In the genomic region with DNA sequence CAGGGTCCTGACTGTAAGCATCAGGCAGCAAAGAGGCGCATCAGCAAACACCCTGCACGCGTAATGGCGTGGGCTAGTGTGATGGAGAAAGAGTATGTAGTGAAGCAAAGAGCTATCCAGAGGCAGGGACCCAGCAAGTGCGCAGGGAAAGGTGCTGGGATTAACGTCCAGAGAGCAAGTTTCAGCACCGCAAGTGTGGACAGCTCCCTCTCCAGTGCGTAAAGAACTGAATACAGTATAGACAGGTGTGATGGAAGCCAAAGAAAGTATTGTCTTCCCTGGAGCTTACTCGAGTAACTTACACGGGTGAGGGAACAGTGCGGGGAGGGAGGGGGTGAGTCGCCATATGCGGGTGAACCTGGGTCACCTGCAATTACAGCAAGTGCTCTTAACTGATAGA, we compare ENCODE assay signal across 10 mouse cellular contexts.
A peak's percentile ranks its signal among the peaks of the same experiment; 100 is the strongest.
DNase-seq lines count a peak whose midpoint lies in the region; ATAC-seq and TF ChIP-seq lines count a peak whose summit lies in the region.
"Had no signal": no experiment of that assay in that cellular context is flagged by ENCODE, and none has a peak within 500 bp of the region (broad histone marks: within the 10 kb centered on the region; RNA-seq: fewer than 3 reads in every experiment).

No protein-coding gene starts in this region.

- TF ChIP-seq POLR2A in heart, adult 2 months (IDR thresholded peaks at IDR 0.05; ENCODE audit: insufficient read depth, low read depth, low read length), result no peak

- peak; percentile 26 to 41 for DNase-seq in heart, postnatal 10 days
- DNase-seq in heart, adult 2 months, result no peak
- peak; percentile 76 for DNase-seq in ZHBTc4 (ENCODE audit: low read depth, low spot score)
- no peak for DNase-seq in right cerebral cortex, adult 18-20 months
- DNase-seq in c-Kit-positive CD71-positive TER-119-positive erythroid progenitor cells, embryonic 14.5 days (ENCODE audit: low spot score), result no peak
- DNase-seq: liver, embryonic 13.5 days had no signal

- no peak overlapping the region for H3K4me2 ChIP-seq in hindbrain, embryonic 15.5 days
- no peak overlapping the region for H3K4me2 ChIP-seq in midbrain, embryonic 12.5 days (replicated peaks)
- H3K4me2 ChIP-seq: embryonic facial prominence, embryonic 15.5 days; liver, embryonic 13.5 days had no signal

- no peaks in the 10 kb centered on the region for H3K27me3 ChIP-seq in heart, adult 2 months (ENCODE audit: control insufficient read depth, insufficient read depth, low read length)
- H3K27me3 ChIP-seq in hindbrain, embryonic 15.5 days, result no peaks in the 10 kb centered on the region
- 0 out of 2 replicates have a peak, but pooled peaks cover 10% of the 10 kb centered on the region for H3K27me3 ChIP-seq in midbrain, embryonic 12.5 days
- H3K27me3 ChIP-seq: embryonic facial prominence, embryonic 15.5 days; liver, embryonic 13.5 days had no signal

- H3K4me3 ChIP-seq in heart, adult 2 months, result no peak overlapping the region
- H3K4me3 ChIP-seq in hindbrain, embryonic 15.5 days, result no peak overlapping the region
- no peak overlapping the region for H3K4me3 ChIP-seq in midbrain, embryonic 12.5 days
- H3K4me3 ChIP-seq: embryonic facial prominence, embryonic 15.5 days; liver, embryonic 13.5 days had no signal

- H3K4me1 ChIP-seq in heart, adult 2 months (ENCODE audit: control insufficient read depth, insufficient read depth, low read length), result no peaks in the 10 kb centered on the region
- H3K4me1 ChIP-seq in hindbrain, embryonic 15.5 days (replicated peaks), result peaks cover 20% of the 10 kb centered on the region
- peaks cover 22% of the 10 kb centered on the region for H3K4me1 ChIP-seq in midbrain, embryonic 12.5 days
- H3K4me1 ChIP-seq: embryonic facial prominence, embryonic 15.5 days; liver, embryonic 13.5 days had no signal

- H3K9me3 ChIP-seq in hindbrain, embryonic 15.5 days, result no peaks in the 10 kb centered on the region
- no peaks in the 10 kb centered on the region for H3K9me3 ChIP-seq in midbrain, embryonic 12.5 days
- H3K9me3 ChIP-seq: embryonic facial prominence, embryonic 15.5 days; liver, embryonic 13.5 days had no signal

- no peak overlapping the region for H3K27ac ChIP-seq in heart, adult 2 months
- H3K27ac ChIP-seq in hindbrain, embryonic 15.5 days (replicated peaks), result peak overlapping the region; percentile 36; the same call in 1 of the 2 replicates
- 0 out of 2 replicates have a peak overlapping the region, but pooled peaks have one; percentile 54 for H3K27ac ChIP-seq in midbrain, embryonic 12.5 days (replicated peaks)
- H3K27ac ChIP-seq: embryonic facial prominence, embryonic 15.5 days; liver, embryonic 13.5 days had no signal

- H3K79me2 ChIP-seq in heart, adult 2 months (replicated peaks; ENCODE audit: control insufficient read depth, insufficient read depth, low read length), result no peaks in the 10 kb centered on the region

- no peaks in the 10 kb centered on the region for H3K36me3 ChIP-seq in heart, adult 2 months (ENCODE audit: control insufficient read depth, insufficient read depth, low read length)
- no peaks in the 10 kb centered on the region for H3K36me3 ChIP-seq in hindbrain, embryonic 15.5 days
- no peaks in the 10 kb centered on the region for H3K36me3 ChIP-seq in midbrain, embryonic 12.5 days
- H3K36me3 ChIP-seq: embryonic facial prominence, embryonic 15.5 days; liver, embryonic 13.5 days had no signal

- TF ChIP-seq CTCF in heart, adult 2 months (IDR thresholded peaks at IDR 0.05), result no peak

- no peak for TF ChIP-seq EP300 in heart, adult 2 months (IDR thresholded peaks at IDR 0.05; ENCODE audit: insufficient read depth, low read depth, low read length)

- 44% methylated on average over 13 of the region's 13 CpGs for WGBS in heart, adult 2 months
- WGBS in hindbrain, embryonic 15.5 days, result 43% methylated on average over 13 of the region's 13 CpGs
- 43% methylated on average over 13 of the region's 13 CpGs for WGBS in midbrain, embryonic 12.5 days

- intact Hi-C loops in heart, postnatal 10 days (cut with DNase I), result no loop called here
- intact Hi-C loops in heart, adult 2 months (cut with DNase I), result no loop called here

- ATAC-seq in hindbrain, embryonic 15.5 days (ENCODE audit: low FRiP score, low read depth), result no peak
- no peak; the same call in 1 of the 2 replicates for ATAC-seq in midbrain, embryonic 12.5 days (ENCODE audit: low FRiP score, low read depth)
- no peak for ATAC-seq in cerebellum, adult (ENCODE audit: insufficient number of reproducible peaks, low FRiP score, low TSS enrichment)

- H3K9ac ChIP-seq in heart, adult 2 months (ENCODE audit: low read depth, low read length), result no peak overlapping the region
- H3K9ac ChIP-seq in hindbrain, embryonic 15.5 days, result no peak overlapping the region
- no peak overlapping the region for H3K9ac ChIP-seq in midbrain, embryonic 12.5 days (replicated peaks)
- H3K9ac ChIP-seq: embryonic facial prominence, embryonic 15.5 days; liver, embryonic 13.5 days had no signal

Comparison
In these comparisons a context has a peak if more than half of its experiments do, and no peak if none do; other contexts are left out.
1. DNase-seq: peak in heart, postnatal 10 days (2 of 2) and ZHBTc4 (single experiment); none in heart, adult 2 months (0 of 2), right cerebral cortex, adult 18-20 months (single experiment) and c-Kit-positive CD71-positive TER-119-positive erythroid progenitor cells, embryonic 14.5 days (single experiment).